Mouse (Mus musculus) liver, embryonic 14.5 days (tissue): Measurements from ENCODE around the gene Nckap1l.

Source experiments
- CTCF ChIP-seq: IDR thresholded peaks from 2 replicates; pipeline ENCODE4 v1.5.1; 2016; ENCODE audit warnings: antibody characterized with exemption, low read depth, control low read depth
- EP300 ChIP-seq: IDR thresholded peaks from 2 replicates; pipeline ENCODE4 v1.6.1; 2016; ENCODE audit warnings: antibody characterized with exemption, low read depth

DNA sequence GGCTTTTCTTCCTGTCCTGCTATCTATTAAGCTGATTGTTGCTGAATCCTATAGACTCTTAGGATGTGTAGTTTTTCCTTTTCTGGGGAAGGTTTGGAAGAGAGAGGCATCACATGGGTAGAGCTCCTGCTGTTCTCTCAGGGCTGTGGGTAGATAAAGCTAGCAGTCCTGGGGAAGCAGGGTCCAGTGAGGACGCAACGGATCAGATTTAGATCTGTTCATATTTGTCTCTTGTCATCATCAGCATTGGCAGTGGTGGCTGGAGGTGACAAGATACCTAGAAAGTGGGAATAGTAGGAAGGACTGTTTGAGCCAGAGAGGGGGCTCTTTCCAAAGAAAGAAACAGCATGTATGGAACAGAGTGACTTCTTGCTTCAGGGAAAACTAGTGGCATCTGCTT, 81.4 kb downstream of the Nckap1l start:
- no peak for TF ChIP-seq CTCF
- no peak for TF ChIP-seq EP300
